Mouse (Mus musculus) bone marrow macrophage, adult 2 months (primary cell): Measurements from ENCODE around the gene AW549877.

ENCODE experiments used
- CTCF ChIP-seq: IDR thresholded peaks from 2 replicates; pipeline ENCODE4 v1.5.1; 2012; ENCODE audit warnings: low read depth, mild to moderate bottlenecking, low read length, moderate library complexity
- POLR2A ChIP-seq: IDR thresholded peaks from 2 replicates; pipeline ENCODE4 v1.6.1; 2012; ENCODE audit warnings: mild to moderate bottlenecking, low read depth, low read length, borderline replicate concordance

- no peak for TF ChIP-seq POLR2A
- TF ChIP-seq CTCF: no peak
Measured at GRCm38 (mm10) chr15:4028411-4028700, 32.8 kb upstream of the AW549877 start.
